Mouse (Mus musculus) ES-Bruce4 (cell line): Measurements from ENCODE around the gene Vasn. TPM values are rescaled to one million over a fixed set of nuclear protein-coding genes. Genes with fewer than 3 reads are reported as not detected.

ENCODE experiments used
- H3K27ac ChIP-seq: 2 replicates; pipeline ENCODE4 v1.5.1; 2012; ENCODE audit warnings: low read length, inconsistent platforms; ENCODE audit not compliant: insufficient read depth
- H3K27me3 ChIP-seq: 2 replicates; pipeline ENCODE4 v1.6.1; 2012; ENCODE audit warnings: mild to moderate bottlenecking, low read length, inconsistent platforms; ENCODE audit not compliant: control insufficient read depth, poor library complexity, insufficient read depth, severe bottlenecking
- H3K36me3 ChIP-seq: 2 replicates; pipeline ENCODE4 v1.6.1; 2012; ENCODE audit warnings: inconsistent platforms, mild to moderate bottlenecking, low read length, moderate library complexity; ENCODE audit not compliant: control insufficient read depth, poor library complexity, insufficient read depth, severe bottlenecking
- H3K4me1 ChIP-seq: one replicate; pipeline ENCODE4 v1.8.1; 2011; ENCODE audit warnings: low read length; ENCODE audit not compliant: control insufficient read depth, insufficient read depth
- H3K4me3 ChIP-seq: 2 replicates; pipeline ENCODE4 v1.5.1; 2011; ENCODE audit warnings: low read depth, mild to moderate bottlenecking, low read length
- H3K9ac ChIP-seq: 2 replicates; pipeline ENCODE4 v1.6.1; 2012; ENCODE audit warnings: low read depth, mild to moderate bottlenecking, inconsistent platforms; ENCODE audit not compliant: poor library complexity, severe bottlenecking
- H3K9me3 ChIP-seq: replicated peaks from 2 replicates; pipeline ENCODE4 v1.6.1; 2012; ENCODE audit warnings: mild to moderate bottlenecking, low read length, inconsistent platforms; ENCODE audit not compliant: control insufficient read depth, poor library complexity, insufficient read depth, severe bottlenecking
- CTCF ChIP-seq: IDR thresholded peaks from one replicate; pipeline ENCODE4 v1.8.1; 2011; ENCODE audit warnings: low read depth, low read length
- EP300 ChIP-seq: IDR thresholded peaks from 2 replicates; pipeline ENCODE4 v1.6.1; 2011; ENCODE audit warnings: low read depth, low read length; ENCODE audit not compliant: insufficient read depth
- POLR2A ChIP-seq: IDR thresholded peaks from one replicate; pipeline ENCODE4 v1.8.1; 2011; ENCODE audit warnings: low read length; ENCODE audit not compliant: insufficient read depth
- polyA plus RNA-seq: library from polyadenylated mRNA; stranded (reverse); fragments of >200 nt; gene quantifications from 2 replicates; pipeline ENCODE4 v1.2.4, GENCODE M21; 2011; ENCODE audit warnings: low read depth; ENCODE audit not compliant: missing spikeins, insufficient read depth, insufficient read length

Vasn gene
- polyA plus RNA-seq, 1 experiment: 6.2 TPM

GRCm38 (mm10) chr16:4605514-4606131 is 34.1 kb upstream of the Vasn start:
- H3K27ac ChIP-seq: peak overlapping the region; percentile 21
- H3K9ac ChIP-seq: no peak overlapping the region
- no peaks in the 10 kb centered on the region for H3K36me3 ChIP-seq
- H3K9me3 ChIP-seq: no peaks in the 10 kb centered on the region
- TF ChIP-seq EP300: no peak
- no peak for TF ChIP-seq CTCF
- no peak for TF ChIP-seq POLR2A
- no peak overlapping the region for H3K4me3 ChIP-seq
- H3K27me3 ChIP-seq: no peaks in the 10 kb centered on the region
- H3K4me1 ChIP-seq: peaks cover 36% of the 10 kb centered on the region

GRCm38 (mm10) chr16:4606431-4607084 is 33.2 kb upstream of the Vasn start:
- peaks cover 31% of the 10 kb centered on the region for H3K4me1 ChIP-seq
- no peaks in the 10 kb centered on the region for H3K9me3 ChIP-seq
- no peaks in the 10 kb centered on the region for H3K27me3 ChIP-seq
- no peak overlapping the region for H3K9ac ChIP-seq
- H3K27ac ChIP-seq: no peak overlapping the region
- TF ChIP-seq POLR2A (no peak), CTCF (peak; percentile 45), EP300 (no peak)
- peaks cover 1% of the 10 kb centered on the region for H3K36me3 ChIP-seq
- no peak overlapping the region for H3K4me3 ChIP-seq

- TF ChIP-seq CTCF (peak; percentile 92), POLR2A (no peak)
- Histone ChIP-seq H3K27ac (peak overlapping the region; percentile 74), H3K4me3 (no peak overlapping the region), H3K27me3 (no peaks in the 10 kb centered on the region), H3K36me3 (peaks cover 9% of the 10 kb centered on the region), H3K4me1 (peaks cover 22% of the 10 kb centered on the region), H3K9ac (no peak overlapping the region), H3K9me3 (no peaks in the 10 kb centered on the region)
Measured at GRCm38 (mm10) chr16:4607818-4608531, 31.8 kb upstream of the Vasn start.

- TF ChIP-seq POLR2A (no peak), CTCF (no peak), EP300 (no peak)
- Histone ChIP-seq H3K9ac (no peak overlapping the region), H3K27ac (peak overlapping the region; percentile 74; the same call in 1 of the 2 replicates), H3K9me3 (no peaks in the 10 kb centered on the region), H3K4me1 (peaks cover 17% of the 10 kb centered on the region), H3K4me3 (no peak overlapping the region), H3K36me3 (peaks cover 15% of the 10 kb centered on the region), H3K27me3 (no peaks in the 10 kb centered on the region)
Measured at GRCm38 (mm10) chr16:4608532-4609059, 31.1 kb upstream of the Vasn start.

GRCm38 (mm10) chr16:4611193-4611592 is 28.5 kb upstream of the Vasn start:
- H3K4me1 ChIP-seq: peaks cover 4% of the 10 kb centered on the region
- TF ChIP-seq POLR2A (no peak), CTCF (no peak), EP300 (no peak)

More at GRCm38 (mm10) chr16:4611193-4611592, 28.5 kb upstream of the Vasn start:
- Histone ChIP-seq H3K27ac (no peak overlapping the region), H3K36me3 (peaks cover 15% of the 10 kb centered on the region), H3K27me3 (no peaks in the 10 kb centered on the region), H3K4me3 (no peak overlapping the region), H3K9ac (no peak overlapping the region), H3K9me3 (no peaks in the 10 kb centered on the region)
